Mouse (Mus musculus): ENCODE results near the gene Rptor. TPM values are rescaled to one million over a fixed set of nuclear protein-coding genes. Genes with fewer than 3 reads are reported as not detected.
"Not testable (repeated sequence)": the region's sequence is repeated elsewhere in the genome, so short reads cannot be mapped to it uniquely, and the experiment has no call there.

Gene Rptor
- total RNA-seq, 2 experiments from 2014 or later, result 59.7 to 62.9 TPM

GRCm38 (mm10) chr11:119644140-119644539 lies 41.4 kb downstream of the Rptor start:
- DNase-seq (ENCODE audit: extremely low spot score in 1 of 2, low spot score in 1 of 2), result no peak

GRCm38 (mm10) chr11:119644612-119645379 lies 42.1 kb downstream of the Rptor start:
- DNase-seq (ENCODE audit: extremely low spot score in 1 of 2, low spot score in 1 of 2), result no peak

DNA sequence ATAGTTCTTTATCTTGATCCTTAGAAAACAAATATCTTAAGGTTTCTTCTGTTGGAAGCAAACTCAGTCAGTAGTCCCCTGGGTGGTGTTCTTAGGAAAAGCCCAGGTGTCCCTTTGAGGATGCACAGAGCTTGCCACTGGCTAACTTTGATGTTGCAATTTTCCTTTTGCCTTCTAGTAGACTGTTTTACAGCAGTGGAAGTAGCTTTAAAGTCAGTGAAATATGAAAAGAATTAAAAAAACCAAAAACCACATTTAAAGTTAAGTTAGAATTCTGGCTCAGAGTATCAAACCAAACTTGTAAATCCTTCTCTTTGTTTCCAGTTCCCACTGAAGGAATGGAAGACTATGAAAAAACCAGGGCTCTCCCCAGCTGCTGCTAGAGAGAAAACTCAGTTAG lies 47.8 kb downstream of the Rptor start:
- no peak for DNase-seq (ENCODE audit: extremely low spot score in 1 of 2, low spot score in 1 of 2)

DNA sequence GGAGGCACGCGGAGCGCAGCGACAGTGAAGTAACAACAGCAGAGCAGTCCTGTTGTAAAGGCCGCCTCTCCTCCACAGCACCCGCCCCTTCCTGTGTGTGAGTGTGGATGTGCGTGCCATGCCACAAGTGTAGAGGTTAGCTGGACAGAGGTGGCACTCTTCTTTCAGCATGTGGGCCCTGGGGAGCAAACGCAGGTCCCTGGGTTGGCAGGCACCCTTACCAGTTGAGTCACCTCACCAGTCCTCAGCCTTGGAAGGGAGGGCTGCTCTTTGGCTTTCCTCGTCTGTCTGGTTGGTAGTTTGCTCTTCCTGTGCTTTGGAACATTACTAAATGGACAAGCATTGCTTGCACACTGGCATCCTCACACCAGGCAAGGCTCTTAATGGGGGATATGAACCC lies 50.6 kb downstream of the Rptor start:
- no peak for DNase-seq (ENCODE audit: extremely low spot score in 1 of 2, low spot score in 1 of 2)

GRCm38 (mm10) chr11:119657534-119657933 lies 54.8 kb downstream of the Rptor start:
- no peak for DNase-seq (ENCODE audit: extremely low spot score in 1 of 2, low spot score in 1 of 2)

- no peak for DNase-seq (ENCODE audit: extremely low spot score in 1 of 2, low spot score in 1 of 2)
Observed at GRCm38 (mm10) chr11:119659296-119659695, 56.6 kb downstream of the Rptor start.

DNA sequence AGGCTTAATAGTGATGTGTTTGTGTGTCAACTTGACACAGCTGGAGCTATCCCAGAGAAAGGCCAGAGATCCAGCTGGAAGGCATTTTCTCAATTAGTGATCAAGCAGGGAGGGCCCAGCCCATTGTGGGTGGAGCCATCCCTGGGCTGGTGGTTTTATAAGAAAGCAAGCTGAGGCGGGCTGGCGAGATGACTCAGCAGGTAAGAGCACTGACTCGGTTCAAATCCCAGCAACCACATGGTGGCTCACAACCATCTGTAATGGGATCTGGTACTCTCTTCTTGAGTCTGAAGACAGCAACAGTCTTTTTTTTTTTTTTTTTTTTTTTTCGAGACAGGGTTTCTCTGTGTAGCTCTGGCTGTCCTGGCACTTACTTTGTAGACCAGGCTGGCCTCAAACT lies 58.8 kb downstream of the Rptor start:
- DNase-seq (ENCODE audit: extremely low spot score in 1 of 2, low spot score in 1 of 2), result not testable (repeated sequence)

- DNase-seq (ENCODE audit: extremely low spot score in 1 of 2, low spot score in 1 of 2), result no peak
Observed at GRCm38 (mm10) chr11:119663876-119664275, 61.2 kb downstream of the Rptor start.

DNA sequence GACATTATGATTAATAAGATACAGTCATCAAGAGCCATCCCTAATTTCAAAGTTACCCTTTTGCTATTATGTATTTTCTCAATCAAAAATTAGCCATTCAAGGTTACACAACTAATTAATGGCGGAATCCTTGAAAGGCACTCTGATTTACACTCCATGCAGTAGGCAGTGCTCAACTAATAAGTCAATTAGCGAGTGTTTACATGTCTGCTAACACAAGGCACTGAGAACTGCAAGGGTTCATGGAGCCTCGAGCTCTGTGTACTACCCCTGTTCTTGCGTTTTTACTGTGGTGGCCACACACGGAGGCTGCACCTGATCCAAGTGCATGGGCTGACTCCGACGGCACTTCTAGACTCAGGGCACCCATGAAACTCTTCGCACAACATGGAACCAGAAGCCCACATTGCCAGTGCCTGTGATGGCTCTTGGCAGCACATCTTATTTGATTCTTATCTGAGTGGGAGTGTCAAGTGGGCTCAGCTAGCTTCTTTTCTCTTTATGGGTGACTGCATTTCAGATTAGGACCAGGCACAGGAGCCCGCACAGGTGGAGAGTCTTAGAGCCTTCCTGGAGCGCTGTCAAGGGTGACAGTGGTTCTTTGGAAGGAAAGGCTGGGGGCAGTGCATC lies 62.1 kb downstream of the Rptor start:
- no peak for DNase-seq (ENCODE audit: extremely low spot score in 1 of 2, low spot score in 1 of 2)

DNA sequence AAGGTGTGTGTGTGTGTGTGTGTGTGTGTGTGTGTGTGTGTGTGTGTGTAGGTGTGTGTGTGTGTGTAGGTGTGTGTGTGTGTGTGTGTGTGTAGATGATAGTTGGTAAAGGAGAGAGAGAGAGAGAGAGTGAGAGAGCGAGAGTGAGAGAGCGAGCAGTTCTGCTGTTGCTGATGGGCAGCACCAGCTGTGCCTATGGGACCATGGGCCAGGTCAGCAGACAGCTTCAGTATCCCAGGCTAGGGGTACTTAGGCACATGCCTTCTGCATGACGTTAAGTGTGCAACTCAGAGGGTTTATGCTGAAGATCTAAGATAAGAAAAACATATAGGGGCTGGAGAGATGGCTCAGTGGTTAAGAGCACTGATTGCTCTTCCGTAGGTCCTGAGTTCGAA lies 62.6 kb downstream of the Rptor start:
- DNase-seq (ENCODE audit: extremely low spot score in 1 of 2, low spot score in 1 of 2), result no peak

DNA sequence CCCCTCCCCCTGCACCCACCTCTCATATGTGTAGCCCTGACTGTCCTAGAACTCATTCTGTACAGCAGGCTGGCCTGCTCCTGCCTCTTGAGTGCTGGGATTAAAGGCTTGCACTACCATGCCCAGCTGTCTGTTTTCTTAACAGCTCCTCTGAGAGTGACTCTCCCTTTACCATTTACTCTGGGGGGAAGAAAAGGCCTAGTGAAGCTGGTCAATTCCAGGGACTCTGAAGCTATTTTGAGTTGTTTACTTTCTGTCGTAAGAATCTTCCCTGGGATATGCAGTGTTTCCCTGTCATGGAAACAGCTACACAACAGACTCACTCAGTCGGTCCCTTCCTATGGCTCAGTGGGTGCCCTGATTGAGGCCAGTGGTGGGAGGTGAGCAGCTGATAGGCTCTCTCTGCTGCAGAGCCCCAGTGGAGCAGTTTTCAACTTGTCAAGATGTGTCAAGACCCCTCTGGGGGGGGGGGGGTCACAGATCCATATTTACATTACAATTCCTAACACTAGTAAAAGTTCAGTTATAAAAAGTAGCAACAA lies 63.9 kb downstream of the Rptor start:
- DNase-seq (ENCODE audit: extremely low spot score in 1 of 2, low spot score in 1 of 2), result no peak

- no peak for DNase-seq (ENCODE audit: extremely low spot score in 1 of 2, low spot score in 1 of 2)
Observed at GRCm38 (mm10) chr11:119670690-119671666, 68.3 kb downstream of the Rptor start.

DNA sequence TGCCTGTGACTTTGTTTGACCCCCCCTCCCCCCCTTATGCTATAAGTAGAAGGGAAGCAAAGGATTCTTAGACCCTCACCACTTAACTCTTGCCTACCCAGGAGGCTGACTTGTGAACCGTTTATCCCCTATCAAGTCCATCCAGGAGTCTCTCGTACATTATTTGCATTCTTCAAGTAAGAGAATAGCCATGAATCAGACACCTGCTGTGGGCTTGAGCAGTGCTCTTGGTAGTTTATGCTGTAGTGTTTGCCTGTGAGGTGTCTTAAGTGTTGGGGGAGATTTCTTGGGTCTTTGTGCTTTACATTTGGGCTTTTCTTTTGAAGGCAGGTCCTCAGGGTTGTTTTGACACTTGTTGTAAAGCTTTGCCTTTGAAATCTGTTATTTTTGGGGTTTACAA lies 69.3 kb downstream of the Rptor start:
- no peak for DNase-seq (ENCODE audit: extremely low spot score in 1 of 2, low spot score in 1 of 2)

- no peak for DNase-seq (ENCODE audit: extremely low spot score in 1 of 2, low spot score in 1 of 2)
Observed at GRCm38 (mm10) chr11:119672775-119673174, 70.1 kb downstream of the Rptor start.

DNA sequence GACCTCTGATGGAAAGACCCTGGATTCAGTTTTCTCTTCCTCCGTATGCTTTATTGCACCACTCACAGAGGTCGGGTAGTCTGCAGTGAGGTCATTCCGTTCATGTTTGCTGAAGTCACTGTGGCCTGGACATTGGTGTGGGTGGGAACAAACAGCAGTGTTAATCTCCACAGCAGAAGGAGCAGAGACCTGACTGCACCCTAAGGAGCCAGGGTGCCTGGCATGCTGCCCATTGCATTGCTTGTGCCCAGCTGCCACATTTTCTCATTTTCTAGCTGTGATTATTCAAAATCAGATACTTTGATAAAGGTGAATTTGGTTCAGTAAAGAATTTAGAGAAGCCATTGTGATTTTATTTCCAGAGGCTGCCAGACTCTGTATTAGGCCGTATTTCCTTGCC lies 72.1 kb downstream of the Rptor start:
- no peak for DNase-seq (ENCODE audit: extremely low spot score in 1 of 2, low spot score in 1 of 2)

DNA sequence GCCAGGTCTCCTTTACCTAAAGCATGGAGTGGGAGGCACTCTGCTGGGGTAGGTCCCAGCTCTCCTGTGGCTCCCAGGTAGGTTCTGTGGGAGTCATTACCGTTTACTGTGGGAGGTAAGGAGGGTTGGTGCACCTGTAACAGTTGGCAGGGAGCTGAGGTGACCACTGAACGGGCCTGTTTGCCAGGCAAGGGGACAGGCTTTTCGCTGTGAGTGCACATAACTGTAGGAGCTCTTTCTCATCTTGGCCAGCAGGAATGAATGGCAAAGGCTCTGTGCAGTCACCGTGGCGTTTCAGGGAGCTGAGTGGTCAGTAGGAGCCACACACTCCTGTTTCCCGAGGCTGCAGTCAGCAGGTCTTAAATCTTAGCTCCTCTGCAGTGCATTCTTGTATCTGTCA lies 72.8 kb downstream of the Rptor start:
- DNase-seq (ENCODE audit: extremely low spot score in 1 of 2, low spot score in 1 of 2), result no peak

DNA sequence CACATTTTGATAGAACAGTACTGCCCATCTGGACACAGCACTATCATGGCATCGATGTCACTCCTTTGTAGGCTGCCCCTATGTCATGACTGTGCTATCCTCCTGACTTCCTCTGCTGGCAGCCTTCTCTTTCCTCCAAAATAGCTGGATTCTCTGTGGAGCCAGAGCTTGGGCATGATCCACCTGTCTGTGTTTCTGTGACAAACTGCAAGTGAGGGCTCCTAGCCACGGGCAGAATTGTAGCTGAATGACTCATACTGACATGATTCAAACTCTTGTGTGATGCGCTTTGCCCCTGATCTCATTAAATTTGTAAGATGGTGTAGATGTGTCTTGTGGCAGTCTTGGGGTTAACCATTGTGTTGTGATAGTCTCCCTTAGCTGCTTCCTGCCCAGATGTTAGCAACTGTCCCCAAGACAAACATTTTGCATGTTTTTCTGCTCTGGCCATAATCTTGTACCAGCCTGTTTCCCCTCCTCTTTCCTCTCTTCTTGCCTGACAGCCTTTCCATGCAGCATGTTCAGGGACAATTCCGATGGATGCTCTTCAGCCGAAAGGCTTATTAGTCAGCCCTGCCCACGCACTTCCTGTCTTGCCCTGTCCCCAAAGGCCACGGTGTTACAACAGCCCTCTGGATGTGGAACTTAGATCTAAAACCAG lies 74.2 kb downstream of the Rptor start:
- no peak for DNase-seq (ENCODE audit: extremely low spot score in 1 of 2, low spot score in 1 of 2)

DNA sequence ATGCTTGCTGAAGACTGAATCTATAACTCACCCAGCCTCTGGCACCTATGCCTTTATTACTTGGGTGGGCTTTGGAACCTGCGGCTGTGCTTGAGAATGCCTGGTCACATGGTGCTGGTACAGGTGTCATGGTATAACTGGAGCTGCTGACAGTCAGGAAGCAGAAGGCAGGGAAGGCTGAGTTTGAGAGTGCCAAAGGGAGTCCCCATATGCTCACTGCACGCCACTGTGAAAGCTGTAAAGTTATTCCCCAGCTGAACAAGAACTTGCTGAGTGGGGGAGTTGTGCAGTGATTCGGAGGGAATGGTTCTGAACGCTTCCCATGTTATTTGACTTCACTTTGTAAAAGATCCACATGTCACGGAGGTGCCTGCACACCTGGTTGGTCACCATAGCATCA lies 75.7 kb downstream of the Rptor start:
- no peak for DNase-seq (ENCODE audit: extremely low spot score in 1 of 2, low spot score in 1 of 2)

GRCm38 (mm10) chr11:119680735-119681134 lies 78.0 kb downstream of the Rptor start:
- no peak for DNase-seq (ENCODE audit: extremely low spot score in 1 of 2, low spot score in 1 of 2)

DNA sequence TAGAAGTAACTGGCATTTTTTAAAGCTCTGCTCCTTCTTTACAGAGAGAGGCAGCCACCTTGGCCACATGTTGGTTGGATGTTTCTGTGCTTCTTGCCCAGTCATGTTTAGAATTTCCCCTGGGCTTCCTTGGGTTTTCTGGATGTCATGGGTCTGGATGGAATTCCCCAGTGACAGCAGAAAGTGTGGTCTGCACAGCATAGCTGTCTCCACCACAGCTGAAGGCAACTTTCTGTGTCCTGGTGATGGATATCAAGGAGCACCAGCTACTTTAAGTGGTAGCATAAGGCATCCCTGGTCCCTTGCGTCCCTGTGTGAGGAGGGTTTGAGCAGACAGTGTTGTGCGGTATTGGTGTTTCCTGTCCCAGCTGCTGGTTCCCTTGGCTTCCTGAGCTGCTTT lies 79.6 kb downstream of the Rptor start:
- DNase-seq (ENCODE audit: extremely low spot score in 1 of 2, low spot score in 1 of 2), result no peak

Data from layer of hippocampus, postnatal 25 days (tissue).